Mouse (Mus musculus): ENCODE results near the gene Cpa1. TPM values are rescaled to one million over a fixed set of nuclear protein-coding genes. Genes with fewer than 3 reads are reported as not detected.

Cpa1 gene
- total RNA-seq, 2 experiments from 2014 or later = 0.27 TPM; not detected in 1

- intact Hi-C loops (cut with DNase I) = no loop called here
- DNase-seq = peak in 1 of 2 experiments; percentile 15
Measured at GRCm38 (mm10) chr6:30620591-30620990, 18.4 kb upstream of the Cpa1 start.

GRCm38 (mm10) chr6:30620994-30621393, 18.0 kb upstream of the Cpa1 start:
- intact Hi-C loops (cut with DNase I) = no loop called here
- no peak for DNase-seq

- no peak for DNase-seq
- intact Hi-C loops (cut with DNase I) = no loop called here
Measured at GRCm38 (mm10) chr6:30621986-30622389, 17.0 kb upstream of the Cpa1 start.

- intact Hi-C loops (cut with DNase I) = no loop called here
- no peak for DNase-seq
Measured at GRCm38 (mm10) chr6:30624763-30625162, 14.3 kb upstream of the Cpa1 start.

- intact Hi-C loops (cut with DNase I) = no loop called here
- DNase-seq = no peak
Measured at GRCm38 (mm10) chr6:30628152-30628551, 10.9 kb upstream of the Cpa1 start.

- intact Hi-C loops (cut with DNase I) = no loop called here
Measured at GRCm38 (mm10) chr6:30629989-30630388, 9.0 kb upstream of the Cpa1 start.

GRCm38 (mm10) chr6:30635361-30635862, 3.6 kb upstream of the Cpa1 start:
- intact Hi-C loops (cut with DNase I) = no loop called here
- no peak for DNase-seq

More at GRCm38 (mm10) chr6:30629989-30630388, 9.0 kb upstream of the Cpa1 start:
- no peak for DNase-seq

GRCm38 (mm10) chr6:30636186-30636842, 2.7 kb upstream of the Cpa1 start:
- DNase-seq = no peak
- intact Hi-C loops (cut with DNase I) = no loop called here

GRCm38 (mm10) chr6:30643694-30644460, 4.9 kb downstream of the Cpa1 start:
- DNase-seq = no peak
- intact Hi-C loops (cut with DNase I) = no loop called here

- no peak for DNase-seq
- intact Hi-C loops (cut with DNase I) = no loop called here
Measured at GRCm38 (mm10) chr6:30644462-30644861, 5.4 kb downstream of the Cpa1 start.

- intact Hi-C loops (cut with DNase I) = no loop called here
- DNase-seq = no peak
Measured at GRCm38 (mm10) chr6:30645379-30645778, 6.4 kb downstream of the Cpa1 start.

GRCm38 (mm10) chr6:30649651-30650296, 10.8 kb downstream of the Cpa1 start:
- intact Hi-C loops (cut with DNase I) = loop anchor here (5.0 kb wide), 1 partner anchor 97 kb away; no protein-coding TSS in a partner anchor
- no peak for DNase-seq

- DNase-seq = no peak
- intact Hi-C loops (cut with DNase I) = loop anchor here (5.0 kb wide), 1 partner anchor 100 kb away; no protein-coding TSS in a partner anchor
Measured at GRCm38 (mm10) chr6:30652425-30653188, 13.6 kb downstream of the Cpa1 start.

- intact Hi-C loops (cut with DNase I) = loop anchor here (5.0 kb wide), 1 partner anchor 101 kb away; no protein-coding TSS in a partner anchor
Measured at GRCm38 (mm10) chr6:30653518-30653917, 14.5 kb downstream of the Cpa1 start.

GRCm38 (mm10) chr6:30654402-30654859, 15.4 kb downstream of the Cpa1 start:
- intact Hi-C loops (cut with DNase I) = loop anchor here (5.0 kb wide), 1 partner anchor 102 kb away; no protein-coding TSS in a partner anchor
- DNase-seq = no peak

More at GRCm38 (mm10) chr6:30653518-30653917, 14.5 kb downstream of the Cpa1 start:
- no peak for DNase-seq

GRCm38 (mm10) chr6:30654932-30655331, 15.9 kb downstream of the Cpa1 start:
- DNase-seq = no peak
- intact Hi-C loops (cut with DNase I) = loop anchor here (5.0 kb wide), 1 partner anchor 103 kb away; no protein-coding TSS in a partner anchor

GRCm38 (mm10) chr6:30657279-30657678, 18.3 kb downstream of the Cpa1 start:
- no peak for DNase-seq
- intact Hi-C loops (cut with DNase I) = no loop called here

GRCm38 (mm10) chr6:30658619-30659018, 19.6 kb downstream of the Cpa1 start:
- DNase-seq = no peak
- intact Hi-C loops (cut with DNase I) = no loop called here

GRCm38 (mm10) chr6:30664776-30665175, 25.8 kb downstream of the Cpa1 start:
- intact Hi-C loops (cut with DNase I) = no loop called here
- no peak for DNase-seq

GRCm38 (mm10) chr6:30665296-30665695, 26.3 kb downstream of the Cpa1 start:
- DNase-seq = no peak

More at GRCm38 (mm10) chr6:30665296-30665695, 26.3 kb downstream of the Cpa1 start:
- intact Hi-C loops (cut with DNase I) = no loop called here
